Mouse (Mus musculus) MEL (cell line): ENCODE measurements around the gene Srpx2. TPM values are rescaled to one million over a fixed set of nuclear protein-coding genes. Genes with fewer than 3 reads are reported as not detected.

Experiments used
- DNase-seq: peaks from one replicate; pipeline ENCODE4 v3.0.0; 2011; ENCODE audit warnings: low read depth, low spot score
- H3K27ac ChIP-seq: 2 replicates; pipeline ENCODE4 v1.5.1; 2012; ENCODE audit warnings: low read depth, mild to moderate bottlenecking, control low read depth, low read length, moderate library complexity; ENCODE audit not compliant: control insufficient read depth
- H3K27me3 ChIP-seq, 2 experiments: fragments of 150-350 bp in 1 of 2; sonication (generic) in 1 of 2; 2 replicates each; pipeline ENCODE4 v1.6.1; 2012; ENCODE audit warnings: low read length in 2 of 2, mild to moderate bottlenecking in 2 of 2, improper control_type of control experiment in 1 of 2, moderate library complexity in 1 of 2; ENCODE audit not compliant: insufficient read depth in 2 of 2, control insufficient read depth in 1 of 2
- H3K36me3 ChIP-seq, 2 experiments: 2 replicates each; pipeline ENCODE4 v1.6.1; 2012 to 2014; ENCODE audit warnings: low read length in 2 of 2, improper control_type of control experiment in 1 of 2, inconsistent platforms in 1 of 2, mild to moderate bottlenecking in 1 of 2; ENCODE audit not compliant: insufficient read depth in 2 of 2, control insufficient read depth in 1 of 2
- H3K4me1 ChIP-seq, 2 experiments: fragments of 150-350 bp in 1 of 2; sonication (generic) in 1 of 2; 2 replicates each; pipeline ENCODE4 v1.6.1; 2012; ENCODE audit warnings: low read length in 2 of 2, improper control_type of control experiment in 1 of 2, mild to moderate bottlenecking in 1 of 2; ENCODE audit not compliant: insufficient read depth in 2 of 2, control insufficient read depth in 1 of 2
- H3K4me3 ChIP-seq, 2 experiments: fragments of 150-350 bp in 1 of 2; sonication (generic) in 1 of 2; 2 replicates each; pipeline ENCODE4 v1.5.1; 2012; ENCODE audit warnings: low read depth in 2 of 2, low read length in 2 of 2, mild to moderate bottlenecking in 2 of 2, moderate library complexity in 2 of 2, control low read depth in 1 of 2, improper control_type of control experiment in 1 of 2; ENCODE audit not compliant: control insufficient read depth in 1 of 2, insufficient read depth in 1 of 2
- H3K79me2 ChIP-seq: 2 replicates; pipeline ENCODE4 v1.6.1; 2012; ENCODE audit warnings: mild to moderate bottlenecking, low read length, moderate library complexity; ENCODE audit not compliant: control insufficient read depth, poor library complexity, insufficient read depth
- H3K9ac ChIP-seq: 2 replicates; pipeline ENCODE4 v1.6.1; 2012; ENCODE audit warnings: low read depth, mild to moderate bottlenecking, control low read depth, low read length, moderate library complexity; ENCODE audit not compliant: control insufficient read depth, poor library complexity, severe bottlenecking
- H3K9me3 ChIP-seq: fragments of 150-350 bp; sonication (generic); replicated peaks from 2 replicates; pipeline ENCODE4 v1.6.1; 2012; ENCODE audit warnings: mild to moderate bottlenecking, low read length, improper control_type of control experiment, moderate library complexity; ENCODE audit not compliant: insufficient read depth
- CHD1 ChIP-seq: IDR thresholded peaks from 2 replicates; pipeline ENCODE4 v1.6.1; 2012; ENCODE audit warnings: low read depth, mild to moderate bottlenecking, inconsistent platforms, low read length, improper control_type of control experiment
- E2F4 ChIP-seq: IDR thresholded peaks from 2 replicates; pipeline ENCODE4 v1.6.1; 2011; ENCODE audit warnings: low read depth, low read length, improper control_type of control experiment, borderline replicate concordance
- GATA1 ChIP-seq: IDR thresholded peaks from 2 replicates; pipeline ENCODE4 v1.6.1; 2011; ENCODE audit warnings: low read depth, low read length, improper control_type of control experiment
- HCFC1 ChIP-seq: IDR thresholded peaks from 2 replicates; pipeline ENCODE4 v1.6.1; 2012; ENCODE audit warnings: low read depth, mild to moderate bottlenecking, inconsistent platforms, low read length, improper control_type of control experiment, moderate library complexity
- KAT2A ChIP-seq: conservative IDR thresholded peaks from 2 replicates; pipeline ENCODE4 v1.6.1; 2012; ENCODE audit warnings: low read depth, low read length, improper control_type of control experiment, inconsistent platforms
- MAX ChIP-seq: IDR thresholded peaks from 2 replicates; pipeline ENCODE4 v1.6.1; 2011; ENCODE audit warnings: low read length, improper control_type of control experiment
- MEF2A ChIP-seq: IDR thresholded peaks from 2 replicates; pipeline ENCODE4 v1.6.1; 2014; ENCODE audit warnings: low read depth, mild to moderate bottlenecking, inconsistent platforms, low read length, improper control_type of control experiment; ENCODE audit not compliant: poor library complexity, insufficient replicate concordance, severe bottlenecking; ENCODE audit errors: extremely low read depth
- MYB ChIP-seq: IDR thresholded peaks from 2 replicates; pipeline ENCODE4 v1.6.1; 2011; ENCODE audit warnings: mild to moderate bottlenecking, low read depth, low read length, improper control_type of control experiment
- NELFE ChIP-seq: IDR thresholded peaks from 2 replicates; pipeline ENCODE4 v1.6.1; 2011; ENCODE audit warnings: low read depth, low read length, improper control_type of control experiment
- SMC3 ChIP-seq: IDR thresholded peaks from 2 replicates; pipeline ENCODE4 v1.6.1; 2011; ENCODE audit warnings: low read depth, low read length, improper control_type of control experiment
- TCF12 ChIP-seq: IDR thresholded peaks from 2 replicates; pipeline ENCODE4 v1.6.1; 2014; ENCODE audit warnings: low read depth, mild to moderate bottlenecking, inconsistent platforms, low read length, improper control_type of control experiment, moderate library complexity
- UBTF ChIP-seq: IDR thresholded peaks from 2 replicates; pipeline ENCODE4 v1.6.1; 2012; ENCODE audit warnings: low read depth, mild to moderate bottlenecking, inconsistent platforms, low read length, improper control_type of control experiment, moderate library complexity, borderline replicate concordance; ENCODE audit not compliant: insufficient read depth
- polyA plus RNA-seq, 2 experiments: library from polyadenylated mRNA; stranded (reverse) in 1 of 2; unstranded in 1 of 2; fragments of >175 nt in 1 of 2; fragments of >200 nt in 1 of 2; gene quantifications; 2 replicates each; pipeline versions ENCODE4 v1.2.1 to v1.2.4; 2012; ENCODE audit warnings: low replicate concordance in 2 of 2, low read depth in 1 of 2; ENCODE audit not compliant: insufficient read length in 2 of 2, insufficient read depth in 1 of 2, missing spikeins in 1 of 2
- total RNA-seq: library from RNA; depleted of rRNA; stranded (reverse); fragments of 300-350 nt; gene quantifications from 2 replicates; pipeline ENCODE4 v1.2.3, GENCODE M21; 2012; rRNA removed

Gene Srpx2
- total and polyA plus RNA-seq, 3 experiments = not detected

GRCm38 (mm10) chrX:133964615-133965014 is 56.4 kb downstream of the Srpx2 start (continued):
- TF ChIP-seq MYB = no peak
- TF ChIP-seq, all 39 proteins: peak for 9

GRCm38 (mm10) chrX:133981231-133982002 is 73.2 kb downstream of the Srpx2 start, which contains the start of gene Sytl4:
Gene Sytl4 (minus strand): TSS chrX:133981812.
- no peaks in the 10 kb centered on the region for H3K36me3 ChIP-seq
- H3K4me3 ChIP-seq = no peak within 1 kb of the TSS
- H3K79me2 ChIP-seq = no peaks in the 10 kb centered on the region
- no peak within 1 kb of the TSS for H3K27ac ChIP-seq
- H3K9ac ChIP-seq = no peak within 1 kb of the TSS
- H3K27me3 ChIP-seq = peaks cover 14 to 23% of the 10 kb centered on the region in 2 experiments
- H3K4me1 ChIP-seq = no peaks in the 10 kb centered on the region
- no peaks in the 10 kb centered on the region for H3K9me3 ChIP-seq
- DNase-seq = no peak
- TF ChIP-seq NELFE = no peak
- no peak for TF ChIP-seq SMC3
- no peak for TF ChIP-seq MYB
- TF ChIP-seq E2F4 = no peak
- TF ChIP-seq MAX = no peak
- TF ChIP-seq HCFC1 = no peak
- TF ChIP-seq UBTF = no peak
- TF ChIP-seq CHD1 = no peak
- no peak for TF ChIP-seq KAT2A
- TF ChIP-seq TCF12 = no peak
- no peak for TF ChIP-seq GATA1
- no peak for TF ChIP-seq MEF2A

Other genes starting within 250 kb of the Srpx2 start
- 0.04 TPM in 1 of 2 replicates, not detected in the other for gene Pcdh19, start 219.4 kb upstream of the Srpx2 start, total RNA-seq
- not detected for gene Pcdh19, start 219.4 kb upstream of the Srpx2 start, polyA plus RNA-seq
- gene Tnmd, start 57.4 kb upstream of the Srpx2 start, total RNA-seq = not detected in 2 replicates
- gene Tnmd, start 57.4 kb upstream of the Srpx2 start, polyA plus RNA-seq = not detected
- 14.1 and 15.7 TPM in 2 replicates for gene Tspan6, start 10.0 kb upstream of the Srpx2 start, total RNA-seq
- 10 to 100 TPM in 1 of 2 experiments, not detected in 1; 22.0 TPM for gene Tspan6, start 10.0 kb upstream of the Srpx2 start, polyA plus RNA-seq
- gene Sytl4, start 73.4 kb downstream of the Srpx2 start, total RNA-seq = 0.13 and 0.19 TPM in 2 replicates
- gene Sytl4, start 73.4 kb downstream of the Srpx2 start, polyA plus RNA-seq = under 1 TPM in 1 of 2 experiments, not detected in 1; 0.06 TPM
- 180 and 183 TPM in 2 replicates for gene Cstf2, start 150.8 kb downstream of the Srpx2 start, total RNA-seq
- 100 to 1,000 TPM; 354 to 890 TPM for gene Cstf2, start 150.8 kb downstream of the Srpx2 start, polyA plus RNA-seq